Mouse (Mus musculus) monocyte, adult 5-6 weeks (primary cell): Measurements from ENCODE around the gene Tmem165. TPM values are rescaled to one million over a fixed set of nuclear protein-coding genes. Genes with fewer than 3 reads are reported as not detected.

Source experiments
- ATAC-seq: fragments of 153-309, 156-312 bp; replicated peaks from 2 replicates; pipeline ENCODE4 v1.8.0; 2017; ENCODE audit warnings: mild to moderate bottlenecking; ENCODE audit not compliant: low TSS enrichment, insufficient number of reproducible peaks, severe bottlenecking, poor library complexity, low FRiP score
- total RNA-seq: library from RNA; stranded (forward); fragments of 200-1000, 200-491, 200-594 nt; gene quantifications from 3 replicates; pipeline ENCODE4 v1.2.3, GENCODE M21; 2017

Gene Tmem165
- total RNA-seq, 1 experiment from 2014 or later: 34.7 TPM

DNA sequence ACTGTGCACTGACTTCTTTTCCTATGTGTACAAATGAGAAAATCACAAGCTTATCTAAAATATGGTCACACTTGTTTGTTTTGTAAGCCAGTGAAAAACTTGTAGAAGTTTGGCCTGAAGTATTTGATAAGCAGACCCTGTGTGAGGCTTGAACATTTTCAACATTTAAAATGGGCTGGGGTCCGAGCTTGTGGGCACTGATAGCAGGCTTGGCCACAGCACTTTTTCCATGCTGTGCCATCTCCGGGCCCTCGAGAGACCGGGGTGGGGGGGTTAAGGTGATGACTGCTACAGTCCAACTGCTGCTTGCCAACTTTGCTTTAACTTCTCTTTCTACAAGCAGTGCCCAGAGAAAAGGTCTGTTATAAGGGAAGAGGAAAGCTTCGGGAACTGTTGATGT, 24.4 kb downstream of the Tmem165 start:
- ATAC-seq: no peak

DNA sequence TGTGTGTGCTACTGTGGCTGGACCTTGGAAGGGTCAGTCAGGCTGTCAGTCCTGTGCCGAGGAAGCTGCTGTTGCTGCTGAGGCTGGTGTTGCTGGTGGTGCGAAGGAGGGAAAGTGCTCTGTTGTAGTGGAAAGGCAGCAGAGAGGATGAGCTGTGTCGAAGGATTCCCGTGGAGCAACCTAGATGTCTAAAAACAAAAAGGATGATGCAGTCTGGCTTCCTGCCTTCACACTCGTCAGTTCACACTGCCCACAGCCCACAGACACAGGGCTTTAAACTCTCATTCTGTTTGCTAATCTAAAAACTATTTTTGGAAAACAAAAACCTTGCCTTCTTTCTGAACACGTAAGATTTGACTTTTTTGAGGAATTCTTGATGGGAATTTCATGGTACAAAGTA, 33.0 kb downstream of the Tmem165 start:
- no peak for ATAC-seq

DNA sequence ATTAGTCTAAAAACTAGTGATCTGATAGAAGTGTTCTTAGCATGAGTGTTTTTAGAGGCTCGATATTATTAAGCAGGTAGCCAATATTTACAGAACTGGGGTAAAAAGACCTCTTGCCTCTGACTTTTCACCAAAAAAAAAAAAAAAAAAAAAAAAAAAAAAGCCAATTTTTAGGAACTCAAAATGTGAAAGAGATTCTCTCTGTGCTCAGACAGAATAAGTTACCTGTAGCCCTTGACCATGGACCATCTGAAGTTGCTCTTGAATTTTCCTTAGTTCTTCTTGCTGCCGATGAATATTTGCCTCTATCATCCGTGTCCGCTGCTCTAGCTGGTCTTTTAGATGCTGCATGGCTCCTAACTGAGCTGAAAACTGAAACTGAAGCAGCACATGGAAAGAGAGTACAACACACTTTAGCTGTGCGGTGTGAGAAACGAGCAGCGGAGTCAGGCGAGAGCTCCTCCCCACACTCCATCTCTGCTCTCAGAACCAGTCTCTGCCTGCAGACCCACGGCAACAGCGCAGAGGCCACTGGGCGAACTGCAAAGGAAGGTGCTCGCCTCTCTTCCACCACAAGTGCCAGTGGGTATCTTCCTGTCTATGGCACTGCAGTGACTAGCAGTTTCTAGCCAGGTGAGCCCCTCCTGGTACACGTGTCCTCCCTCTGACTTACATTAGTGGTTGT, 47.6 kb downstream of the Tmem165 start:
- no peak for ATAC-seq

GRCm38 (mm10) chr5:76243274-76243673, 59.6 kb downstream of the Tmem165 start:
- ATAC-seq: no peak

DNA sequence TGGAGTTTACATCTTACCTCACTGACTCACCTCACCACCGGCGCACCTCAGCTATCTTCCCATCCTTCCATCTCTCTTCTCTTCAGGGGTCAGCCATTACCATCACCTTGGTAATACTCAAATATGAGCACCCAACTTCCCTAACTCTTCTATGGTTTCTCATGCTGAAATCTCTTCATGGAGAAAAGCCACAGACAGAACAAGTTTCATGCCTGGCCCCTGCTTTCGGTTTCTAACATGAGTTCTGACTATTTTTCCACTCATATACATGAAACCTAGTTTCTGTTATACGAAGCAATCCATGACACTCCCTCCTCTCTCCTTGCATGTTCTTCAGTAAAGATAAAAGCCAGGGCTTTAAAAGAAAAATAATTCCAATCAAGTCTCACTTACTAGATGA, 60.2 kb downstream of the Tmem165 start:
- no peak for ATAC-seq

DNA sequence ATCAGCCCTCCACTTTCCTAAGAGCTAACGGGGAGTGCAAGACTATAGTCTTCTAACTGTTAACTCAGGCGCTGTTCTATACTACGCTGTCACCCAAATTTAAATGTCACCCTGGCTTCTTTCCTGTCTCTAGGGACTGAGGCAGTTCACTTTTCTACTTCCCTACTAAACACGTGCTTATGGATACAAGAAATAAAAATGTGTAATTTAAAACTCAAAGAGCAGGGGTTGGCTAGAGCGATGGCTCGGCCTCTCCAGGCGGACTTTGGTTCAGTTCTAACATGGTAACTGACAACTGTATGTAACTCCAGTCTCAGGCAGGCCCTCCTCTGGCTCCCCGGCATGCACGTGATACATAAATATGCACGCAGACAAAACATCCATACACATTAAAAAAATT, 60.8 kb downstream of the Tmem165 start:
- no peak for ATAC-seq

DNA sequence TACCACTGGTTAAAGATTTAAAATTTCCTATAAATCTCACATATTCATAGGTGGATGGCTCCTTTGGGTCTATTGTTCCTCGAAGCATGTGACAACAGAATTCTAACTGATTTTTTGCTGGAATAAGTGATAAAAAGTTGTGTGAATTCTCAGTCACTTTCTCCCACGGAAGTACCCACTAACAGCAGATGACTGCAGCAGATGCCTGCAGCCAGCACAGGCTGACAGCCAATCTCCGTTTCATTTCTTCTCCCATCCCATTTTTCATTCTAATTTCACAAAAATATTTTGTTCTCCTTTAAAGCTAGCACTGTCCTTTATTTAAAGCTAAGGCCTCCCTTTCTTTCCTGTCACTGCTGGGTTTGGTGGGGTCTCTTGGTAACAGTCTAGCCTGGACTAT, 61.7 kb downstream of the Tmem165 start:
- no peak for ATAC-seq

- no peak for ATAC-seq
These were observed 62.9 kb downstream of the Tmem165 start for GRCm38 (mm10) chr5:76246539-76246938.

DNA sequence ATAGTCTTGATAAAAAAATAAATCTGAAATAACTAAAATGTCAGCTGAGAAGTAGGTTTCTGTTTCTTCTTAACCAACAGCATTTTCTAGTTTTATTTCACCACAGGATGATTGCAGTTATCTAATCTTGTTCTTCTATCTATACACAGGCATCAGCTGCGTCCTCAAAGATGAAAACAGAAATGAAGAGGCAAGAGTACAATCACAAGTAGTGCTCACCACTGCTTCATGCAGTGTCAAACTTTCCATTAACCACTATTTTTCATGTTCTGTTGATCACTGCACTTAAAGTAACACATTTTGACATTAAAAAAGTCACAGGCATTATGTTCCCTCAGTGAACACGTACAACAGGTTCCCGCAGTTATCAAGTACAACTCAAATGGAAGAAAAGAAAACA, 67.3 kb downstream of the Tmem165 start:
- no peak for ATAC-seq

Other genes starting within 250 kb of the Tmem165 start
- not detected in 3 replicates for gene Kdr, start 205.4 kb upstream of the Tmem165 start, total RNA-seq
- gene Srd5a3, start 43.6 kb upstream of the Tmem165 start, total RNA-seq: 42.6 to 47.3 TPM (median 45.9 TPM) in 3 replicates
- gene Clock, start 120.9 kb downstream of the Tmem165 start, total RNA-seq: 31.7 to 36.2 TPM (median 33.7 TPM) in 3 replicates
- gene Pdcl2, start 147.3 kb downstream of the Tmem165 start, total RNA-seq: 0.49 to 1.3 TPM in 2 of 3 replicates, not detected in the other
- gene Nmu, start 179.9 kb downstream of the Tmem165 start, total RNA-seq: not detected in 3 replicates